Mouse (Mus musculus): ENCODE results near the gene Eml1. TPM values are rescaled to one million over a fixed set of nuclear protein-coding genes. Genes with fewer than 3 reads are reported as not detected.

Eml1 gene
- polyA plus RNA-seq (2015; fragmentation: Nextera tagmentation; extraction: Ambion mirVana) = 145 and 170 TPM in 2 replicates

GRCm38 (mm10) chr12:108370596-108371428 lies at the start of gene Eml1:
Gene Eml1 (plus strand): TSS chr12:108370957.

GRCm38 (mm10) chr12:108333895-108334445 lies 36.8 kb upstream of the Eml1 start, which contains the start of gene Cyp46a1:
Gene Cyp46a1 (plus strand): TSS chr12:108334381.

GRCm38 (mm10) chr12:108554120-108554841 lies 183.5 kb downstream of the Eml1 start, which contains the start of gene Evl:
Gene Evl (plus strand): TSS chr12:108554720.

Other genes with a start within 250 kb of the Eml1 start
- 66.1 and 80.7 TPM in 2 replicates for gene Setd3, start 191.6 kb upstream of the Eml1 start, polyA plus RNA-seq (2015; fragmentation: Nextera tagmentation; extraction: Ambion mirVana)
- gene Ccnk, start 191.4 kb upstream of the Eml1 start, polyA plus RNA-seq (2015; fragmentation: Nextera tagmentation; extraction: Ambion mirVana) = 2.0 and 2.1 TPM in 2 replicates
- gene Ccdc85c, start 95.5 kb upstream of the Eml1 start, polyA plus RNA-seq (2015; fragmentation: Nextera tagmentation; extraction: Ambion mirVana) = 4.7 and 5.3 TPM in 2 replicates
- gene Hhipl1, start 64.7 kb upstream of the Eml1 start, polyA plus RNA-seq (2015; fragmentation: Nextera tagmentation; extraction: Ambion mirVana) = 1.3 and 1.7 TPM in 2 replicates
- gene Cyp46a1, start 36.6 kb upstream of the Eml1 start, polyA plus RNA-seq (2015; fragmentation: Nextera tagmentation; extraction: Ambion mirVana) = 1.3 and 1.4 TPM in 2 replicates
- gene Evl, start 183.8 kb downstream of the Eml1 start, polyA plus RNA-seq (2015; fragmentation: Nextera tagmentation; extraction: Ambion mirVana) = 18.3 and 23.8 TPM in 2 replicates